Mouse (Mus musculus): ENCODE data around the gene Reep3.

Gene Reep3

GRCm38 (mm10) chr10:67081206-67082007 is 15.3 kb downstream of the Reep3 start:
- no peak for DNase-seq

DNA sequence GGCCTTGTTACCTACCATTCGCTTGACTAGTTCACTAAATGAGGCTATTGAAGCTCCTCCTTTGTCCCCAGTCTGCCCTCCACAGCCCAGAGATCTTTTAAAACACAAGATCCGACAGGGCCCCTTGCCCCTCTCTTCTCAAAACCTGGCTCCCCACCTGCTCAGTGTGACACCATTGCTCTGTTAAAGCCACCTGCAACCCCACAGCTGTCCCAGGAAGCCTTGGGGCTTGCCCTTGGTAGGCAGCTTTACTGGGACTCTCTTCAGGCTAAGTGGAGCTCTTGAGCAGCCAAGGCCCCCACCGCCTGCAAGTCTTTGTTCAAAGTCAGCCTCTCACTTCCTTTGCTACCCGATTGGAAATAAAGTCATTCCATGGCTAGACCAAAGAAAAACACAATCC is 17.7 kb downstream of the Reep3 start:
- DNase-seq: no peak

GRCm38 (mm10) chr10:67075931-67076878 is 20.5 kb downstream of the Reep3 start:
- no peak for DNase-seq

GRCm38 (mm10) chr10:67073577-67073976 is 23.2 kb downstream of the Reep3 start:
- no peak for DNase-seq

GRCm38 (mm10) chr10:67072600-67072999 is 24.1 kb downstream of the Reep3 start:
- no peak for DNase-seq

- DNase-seq: peak; percentile 50
Observed at GRCm38 (mm10) chr10:67071884-67072283, 24.9 kb downstream of the Reep3 start.

- no peak for DNase-seq
Observed at GRCm38 (mm10) chr10:67071389-67071788, 25.4 kb downstream of the Reep3 start.

GRCm38 (mm10) chr10:67069013-67069412 is 27.7 kb downstream of the Reep3 start:
- no peak for DNase-seq

DNA sequence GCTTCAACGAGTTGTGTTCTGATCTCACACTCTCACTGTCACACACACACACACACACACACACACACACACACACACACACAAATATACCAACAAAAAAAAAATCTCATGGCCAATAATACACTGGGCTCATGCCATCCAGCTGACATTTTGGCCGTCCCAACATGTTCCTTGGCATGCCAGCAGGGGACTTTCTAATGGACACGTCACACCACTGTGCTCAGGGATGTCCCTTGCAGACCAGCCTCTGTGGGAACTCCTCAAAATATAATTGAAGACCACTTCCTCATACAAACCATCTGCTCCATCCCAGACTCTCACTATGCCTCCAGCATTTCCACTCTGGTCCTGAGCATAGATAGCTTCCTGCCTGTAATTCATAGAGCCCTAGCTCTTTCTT is 30.3 kb downstream of the Reep3 start:
- DNase-seq: no peak

GRCm38 (mm10) chr10:67065927-67066326 is 30.8 kb downstream of the Reep3 start:
- DNase-seq: no peak

- DNase-seq: no peak
Observed at GRCm38 (mm10) chr10:67065277-67065887, 31.4 kb downstream of the Reep3 start.

DNA sequence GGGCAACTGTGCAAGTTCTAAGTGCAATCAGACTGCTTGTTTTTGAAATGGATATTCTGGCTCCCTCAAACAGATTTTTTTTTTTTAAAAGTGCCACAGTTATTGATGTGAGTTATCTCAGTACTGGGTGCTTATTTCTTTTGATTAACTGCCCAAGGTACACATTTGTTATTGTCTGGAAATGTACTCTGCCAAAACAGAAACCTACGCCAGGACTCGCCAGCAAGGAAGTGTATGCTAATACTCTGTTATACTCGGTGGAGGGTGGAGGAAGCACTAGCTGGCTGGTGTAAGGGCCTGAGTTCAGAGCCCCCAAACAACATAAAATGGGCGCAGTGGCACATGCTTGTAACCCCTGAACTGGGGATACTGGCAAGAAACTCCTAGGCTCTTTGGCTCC is 34.9 kb downstream of the Reep3 start:
- DNase-seq: no peak

GRCm38 (mm10) chr10:67061367-67061801 is 35.4 kb downstream of the Reep3 start:
- no peak for DNase-seq

DNA sequence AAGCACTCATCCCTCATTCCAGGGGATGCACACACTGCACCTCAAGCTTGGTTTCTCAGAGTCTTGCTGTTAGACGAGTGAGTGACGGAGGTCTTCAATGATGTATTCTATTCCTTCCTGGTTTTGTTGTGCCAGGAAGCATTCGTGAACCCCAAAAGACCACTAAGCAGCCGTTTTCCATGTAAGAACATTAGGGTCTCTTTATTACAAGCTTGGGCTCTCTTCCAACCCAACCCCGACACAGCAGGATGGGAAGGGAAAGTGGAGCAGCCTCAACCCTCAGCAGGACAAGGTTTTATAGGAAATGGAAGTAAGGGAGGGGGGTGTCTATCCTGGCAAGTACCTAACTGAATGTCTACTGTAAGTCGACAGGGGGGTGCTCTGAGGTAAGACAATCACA is 38.0 kb downstream of the Reep3 start:
- DNase-seq: no peak

DNA sequence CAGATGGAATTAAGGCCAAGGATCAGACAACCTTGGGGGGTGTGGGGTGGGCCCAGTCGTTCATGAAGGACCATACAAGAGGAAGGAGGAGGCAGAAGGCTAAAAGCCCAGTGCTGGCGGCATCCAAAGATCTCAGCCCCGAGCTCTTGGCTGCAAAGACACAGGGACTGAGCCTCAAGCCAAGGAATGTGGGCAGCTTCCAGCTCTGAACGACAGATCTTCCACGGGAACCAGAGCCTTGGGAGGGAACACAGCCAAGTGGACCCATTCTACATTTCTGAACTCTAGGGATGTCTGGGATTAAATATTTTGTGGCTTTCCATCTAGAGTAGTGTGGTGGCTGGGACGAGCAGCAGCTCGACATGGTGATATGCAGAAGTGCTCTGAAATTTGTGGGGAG is 38.4 kb downstream of the Reep3 start:
- DNase-seq: no peak

DNA sequence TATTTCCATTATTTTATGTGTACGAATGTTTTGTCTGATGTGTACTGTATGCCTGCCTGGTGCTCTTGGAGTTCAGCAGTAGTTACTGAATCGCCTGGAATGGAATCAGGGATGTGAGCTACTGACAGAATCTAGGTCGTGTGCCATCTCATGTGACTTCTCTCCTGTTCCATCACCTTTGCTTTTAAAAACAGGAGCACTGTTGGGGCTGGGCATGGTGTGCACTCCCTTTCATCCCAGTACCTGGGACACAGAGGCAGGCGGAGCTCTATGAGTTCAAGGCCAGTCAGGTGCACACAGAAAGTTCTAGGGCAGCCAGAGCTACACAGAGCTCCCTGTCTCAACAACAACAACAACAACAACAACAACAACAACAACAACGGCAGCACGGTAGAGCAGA is 39.0 kb downstream of the Reep3 start:
- DNase-seq: no peak

- DNase-seq: no peak
Observed at GRCm38 (mm10) chr10:67057208-67057607, 39.5 kb downstream of the Reep3 start.

DNA sequence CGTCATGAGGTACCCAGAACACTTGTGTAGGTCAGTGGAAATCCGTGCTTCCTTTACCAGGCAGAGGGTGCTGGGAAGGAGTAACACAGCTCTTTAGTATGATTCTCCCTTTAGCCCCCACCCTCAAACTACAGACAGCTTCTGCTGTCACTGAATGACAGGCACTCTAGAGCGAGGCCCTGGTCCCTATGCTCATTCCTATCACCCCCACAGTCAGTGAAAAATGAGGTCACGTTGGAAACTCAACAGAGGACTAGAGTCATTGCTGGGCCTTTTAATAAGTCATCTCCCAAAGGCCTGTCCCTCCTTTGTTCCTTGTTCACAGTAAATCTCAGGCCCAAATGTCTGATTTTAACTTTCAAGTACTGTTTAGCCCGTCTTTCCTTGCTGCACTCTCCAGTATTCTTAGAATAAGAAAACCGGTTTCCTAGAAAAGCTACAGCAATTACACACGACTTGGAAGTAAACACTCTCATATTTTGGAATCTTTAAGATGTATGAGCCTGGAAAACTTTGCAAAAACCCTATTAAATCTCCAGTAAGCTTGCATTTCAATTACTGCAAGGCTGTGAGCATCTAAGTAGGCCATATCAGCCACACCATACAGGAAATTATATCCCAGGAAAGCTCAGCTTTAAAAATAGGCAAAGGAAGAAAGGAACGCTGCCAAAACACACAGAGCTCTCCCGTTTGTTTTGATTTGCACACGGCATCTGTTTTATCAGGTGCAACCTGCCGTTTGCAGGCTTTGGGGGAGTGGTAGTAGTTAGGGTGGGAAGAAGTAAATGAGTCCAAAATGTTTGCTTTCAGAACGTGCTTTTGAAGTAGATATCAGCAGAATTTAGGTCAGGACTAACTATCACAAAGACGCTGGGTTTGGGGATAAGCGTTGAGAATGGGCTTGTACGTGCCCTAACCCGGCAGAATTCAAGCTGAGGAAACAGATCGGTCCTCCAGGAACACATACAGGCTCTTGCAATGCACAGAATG is 40.6 kb downstream of the Reep3 start:
- no peak for DNase-seq

DNA sequence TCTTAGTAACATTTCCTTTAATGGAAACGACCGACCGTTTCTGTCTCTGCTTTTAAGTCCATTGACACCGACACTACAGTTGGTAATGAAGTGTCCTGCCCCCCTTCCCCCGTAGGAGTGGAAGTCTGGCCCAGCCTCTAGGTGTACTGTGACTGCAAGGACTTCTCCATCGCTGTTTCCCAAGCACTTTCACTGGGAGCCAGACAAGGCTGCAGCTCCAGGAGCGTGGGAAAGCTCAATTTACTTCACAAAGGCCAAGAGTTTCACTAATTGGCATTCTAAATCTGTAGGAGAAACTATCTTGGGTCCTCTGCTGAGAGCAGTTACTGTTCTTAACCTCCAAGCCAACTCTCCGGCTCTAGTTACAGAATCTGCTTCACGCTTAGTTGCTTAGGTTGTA is 43.3 kb downstream of the Reep3 start:
- no peak for DNase-seq

DNA sequence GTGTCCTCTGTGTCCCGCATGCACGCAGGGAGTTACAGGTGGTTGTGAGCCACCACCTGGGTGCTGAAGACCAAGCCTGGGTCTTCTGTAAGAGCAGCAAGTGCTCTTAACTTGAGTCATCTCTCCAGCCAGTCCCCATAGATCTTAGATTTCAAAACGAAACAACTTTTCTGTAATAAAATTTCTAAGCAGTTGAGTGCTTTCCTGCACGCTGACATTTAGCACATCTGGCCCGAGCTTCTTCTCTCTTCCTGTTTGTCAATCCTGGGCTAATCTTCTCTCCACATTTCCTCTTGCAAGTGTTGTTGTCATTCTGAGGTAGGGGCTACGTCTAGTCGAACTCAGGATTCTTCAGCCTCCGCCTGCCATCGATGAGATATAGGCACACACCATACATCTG is 44.3 kb downstream of the Reep3 start:
- no peak for DNase-seq

DNA sequence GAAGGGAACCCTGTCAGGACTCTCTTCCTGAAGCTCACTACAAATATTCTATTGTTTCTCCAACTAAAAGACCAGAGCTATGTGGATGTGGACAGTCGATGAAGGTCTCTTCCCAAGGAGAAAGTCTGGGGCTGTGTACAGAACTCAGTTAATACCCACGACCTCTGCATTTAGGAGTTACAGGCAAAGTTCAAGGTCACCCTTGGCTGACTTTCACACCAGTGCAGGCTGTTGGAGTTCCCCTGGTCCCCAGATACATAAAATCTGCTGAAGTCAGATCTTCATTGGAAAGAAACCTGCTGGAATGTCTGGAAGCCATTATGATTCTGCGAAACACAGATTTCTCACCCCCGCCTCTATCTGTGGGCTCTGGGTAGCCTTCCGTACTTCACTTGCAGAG is 45.3 kb downstream of the Reep3 start:
- no peak for DNase-seq

- DNase-seq: no peak
Observed at GRCm38 (mm10) chr10:67050766-67051165, 46.0 kb downstream of the Reep3 start.
